Mouse (Mus musculus): ENCODE measurements at regions not wholly inside any gene's neighbourhood (a gene's known extent, or its start where the extent isn't known, plus 50 kb on each side); places are given as distances from the start of the nearest gene placed in this dataset.

GRCm38 (mm10) chr3:56898491-56898890, 403.3 kb downstream of the Tm4sf1 start:
- ATAC-seq (ENCODE audit: insufficient number of reproducible peaks, low FRiP score, low TSS enrichment, low read depth) = no peak
- Histone ChIP-seq H3K9me3 (replicated peaks) (no peaks in the 10 kb centered on the region), H3K27ac (replicated peaks) (no peak overlapping the region), H3K4me3 (replicated peaks) (no peak overlapping the region), H3K36me3 (no peaks in the 10 kb centered on the region), H3K27me3 (no peaks in the 10 kb centered on the region), H3K4me1 (no peaks in the 10 kb centered on the region), H3K4me2 (replicated peaks) (no peak overlapping the region), H3K9ac (no peak overlapping the region)
- WGBS = 78% methylated on average over 2 of the region's 2 CpGs

GRCm38 (mm10) chr3:56877062-56877461, 424.7 kb downstream of the Tm4sf1 start:
- Histone ChIP-seq H3K36me3 (no peaks in the 10 kb centered on the region), H3K27me3 (no peaks in the 10 kb centered on the region), H3K4me3 (replicated peaks) (no peak overlapping the region), H3K9me3 (replicated peaks) (no peaks in the 10 kb centered on the region), H3K4me1 (no peaks in the 10 kb centered on the region), H3K27ac (replicated peaks) (no peak overlapping the region), H3K9ac (no peak overlapping the region), H3K4me2 (replicated peaks) (no peak overlapping the region)
- no peak for ATAC-seq (ENCODE audit: insufficient number of reproducible peaks, low FRiP score, low TSS enrichment, low read depth)
- 88% methylated on average over 4 of the region's 4 CpGs for WGBS

DNA sequence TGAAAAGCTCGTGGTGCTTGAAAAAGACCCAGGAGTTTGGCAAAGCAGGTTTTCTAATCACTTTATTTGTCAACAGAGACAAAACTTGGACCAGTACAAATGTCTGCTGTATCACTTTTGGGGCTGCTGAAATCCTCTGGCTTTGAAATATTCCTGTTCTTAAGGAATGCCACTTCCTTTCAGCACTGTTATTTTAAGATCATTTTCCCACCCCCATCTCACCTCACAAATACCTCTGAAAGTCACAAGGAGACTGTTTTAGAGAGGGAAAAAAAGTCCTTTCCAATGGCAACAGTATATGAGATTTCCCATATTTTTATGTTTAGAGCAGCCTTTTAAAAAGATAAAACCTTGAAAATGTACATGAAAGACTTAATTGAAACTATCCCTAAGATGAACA, 438.2 kb downstream of the Tm4sf1 start:
- 60% methylated on average over 1 of the region's 1 CpGs for WGBS
- Histone ChIP-seq H3K27me3 (no peaks in the 10 kb centered on the region), H3K4me3 (replicated peaks) (no peak overlapping the region), H3K27ac (replicated peaks) (no peak overlapping the region), H3K36me3 (no peaks in the 10 kb centered on the region), H3K9me3 (replicated peaks) (no peaks in the 10 kb centered on the region), H3K4me1 (no peaks in the 10 kb centered on the region), H3K9ac (no peak overlapping the region), H3K4me2 (replicated peaks) (no peak overlapping the region)
- no peak for ATAC-seq (ENCODE audit: insufficient number of reproducible peaks, low FRiP score, low TSS enrichment, low read depth)

GRCm38 (mm10) chr3:56859841-56860240, 441.9 kb downstream of the Tm4sf1 start:
- Histone ChIP-seq H3K4me1 (no peaks in the 10 kb centered on the region), H3K9ac (no peak overlapping the region), H3K27ac (replicated peaks) (no peak overlapping the region), H3K4me2 (replicated peaks) (no peak overlapping the region), H3K4me3 (replicated peaks) (no peak overlapping the region), H3K27me3 (no peaks in the 10 kb centered on the region), H3K9me3 (replicated peaks) (no peaks in the 10 kb centered on the region), H3K36me3 (no peaks in the 10 kb centered on the region)
- WGBS = 56% methylated on average over 9 of the region's 9 CpGs
- no peak for ATAC-seq (ENCODE audit: insufficient number of reproducible peaks, low FRiP score, low TSS enrichment, low read depth)

- H3K4me2 ChIP-seq (replicated peaks) = no peak overlapping the region
- H3K9me3 ChIP-seq (replicated peaks) = no peaks in the 10 kb centered on the region
- H3K4me1 ChIP-seq = no peaks in the 10 kb centered on the region
- H3K36me3 ChIP-seq = no peaks in the 10 kb centered on the region
- H3K27me3 ChIP-seq = no peaks in the 10 kb centered on the region
- no peak overlapping the region for H3K4me3 ChIP-seq (replicated peaks)
- no peak for ATAC-seq (ENCODE audit: insufficient number of reproducible peaks, low FRiP score, low TSS enrichment, low read depth)
- no peak overlapping the region for H3K9ac ChIP-seq
- no peak overlapping the region for H3K27ac ChIP-seq (replicated peaks)
- 60% methylated on average over 1 of the region's 1 CpGs for WGBS
Observed at GRCm38 (mm10) chr3:56845462-56845770, 456.4 kb downstream of the Tm4sf1 start.

- no peak overlapping the region for H3K9ac ChIP-seq
- H3K4me1 ChIP-seq = no peaks in the 10 kb centered on the region
- H3K4me2 ChIP-seq (replicated peaks) = no peak overlapping the region
- ATAC-seq (ENCODE audit: insufficient number of reproducible peaks, low FRiP score, low TSS enrichment, low read depth) = 0 out of 2 replicates have a peak, but pooled peaks have one; percentile 47
- H3K9me3 ChIP-seq (replicated peaks) = no peaks in the 10 kb centered on the region
- no peak overlapping the region for H3K4me3 ChIP-seq (replicated peaks)
- H3K36me3 ChIP-seq = no peaks in the 10 kb centered on the region
- WGBS = 38% methylated on average over 6 of the region's 6 CpGs
- no peak overlapping the region for H3K27ac ChIP-seq (replicated peaks)
- no peaks in the 10 kb centered on the region for H3K27me3 ChIP-seq
Observed at GRCm38 (mm10) chr3:56844681-56845461, 456.9 kb downstream of the Tm4sf1 start.

GRCm38 (mm10) chr3:56837176-56837575, 464.6 kb downstream of the Tm4sf1 start:
- no peaks in the 10 kb centered on the region for H3K27me3 ChIP-seq
- no peaks in the 10 kb centered on the region for H3K4me1 ChIP-seq
- H3K4me2 ChIP-seq (replicated peaks) = no peak overlapping the region
- H3K36me3 ChIP-seq = no peaks in the 10 kb centered on the region
- no peaks in the 10 kb centered on the region for H3K9me3 ChIP-seq (replicated peaks)
- H3K9ac ChIP-seq = no peak overlapping the region
- 79% methylated on average over 3 of the region's 3 CpGs for WGBS
- no peak for ATAC-seq (ENCODE audit: insufficient number of reproducible peaks, low FRiP score, low TSS enrichment, low read depth)
- H3K4me3 ChIP-seq (replicated peaks) = no peak overlapping the region
- H3K27ac ChIP-seq (replicated peaks) = no peak overlapping the region

DNA sequence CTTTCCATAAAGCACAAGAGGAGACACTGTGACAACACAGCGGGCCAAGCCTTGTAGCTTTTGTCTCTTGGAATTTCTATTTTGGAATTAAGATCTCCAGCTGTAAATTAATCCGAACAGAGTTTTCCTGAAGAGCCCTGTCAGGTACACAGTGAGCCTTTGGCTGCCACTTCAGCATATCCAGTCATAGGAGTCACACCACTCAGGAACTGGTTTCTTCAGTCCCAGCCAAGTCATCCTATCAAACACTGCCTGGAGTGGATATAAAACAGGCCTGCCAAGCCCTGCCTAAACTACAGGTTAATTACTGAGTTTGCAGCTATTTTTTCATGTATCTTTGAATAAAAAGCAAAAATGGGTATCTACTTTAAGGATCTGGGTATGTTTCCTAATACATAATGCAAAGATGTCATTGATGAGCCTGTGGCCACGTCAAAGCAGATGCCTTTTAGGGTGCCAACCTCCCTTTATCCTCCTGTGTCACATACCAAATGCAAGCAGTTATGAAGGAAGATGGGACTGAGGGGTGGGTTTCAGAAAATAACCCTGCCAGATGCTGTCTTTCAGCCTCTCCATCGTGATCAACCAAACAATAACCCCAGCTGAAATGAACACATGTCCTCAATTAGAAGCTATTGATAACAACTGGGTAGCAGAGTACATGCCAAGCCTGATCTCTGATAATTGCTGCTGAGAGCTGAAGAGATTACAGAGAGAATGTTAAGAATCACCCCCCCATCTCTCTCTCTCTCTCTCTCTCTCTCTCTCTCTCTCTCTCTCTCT, 471.3 kb downstream of the Tm4sf1 start:
- 56% methylated on average over 4 of the region's 4 CpGs for WGBS
- Histone ChIP-seq H3K9me3 (replicated peaks) (no peaks in the 10 kb centered on the region), H3K9ac (no peak overlapping the region), H3K36me3 (no peaks in the 10 kb centered on the region), H3K4me3 (replicated peaks) (no peak overlapping the region), H3K27me3 (no peaks in the 10 kb centered on the region), H3K4me2 (replicated peaks) (no peak overlapping the region), H3K27ac (replicated peaks) (no peak overlapping the region), H3K4me1 (no peaks in the 10 kb centered on the region)
- ATAC-seq (ENCODE audit: insufficient number of reproducible peaks, low FRiP score, low TSS enrichment, low read depth) = no peak

DNA sequence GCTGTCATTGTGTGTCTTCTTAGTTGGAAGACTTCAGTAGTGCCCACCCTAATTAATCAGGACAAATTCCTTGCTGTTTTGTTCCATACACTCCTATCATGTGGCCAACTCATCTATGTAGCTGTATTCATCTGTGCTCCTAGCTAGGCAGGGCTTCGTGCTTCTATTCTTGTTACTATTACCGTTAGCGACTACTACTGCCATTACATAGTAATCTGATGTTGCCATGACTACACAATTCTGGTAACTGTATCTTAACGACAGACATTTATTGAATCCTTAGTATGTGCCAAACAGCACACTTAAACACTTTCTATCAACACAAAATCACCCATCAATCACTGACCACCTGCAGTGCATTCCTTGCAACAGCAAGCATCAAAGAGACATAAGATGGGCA, 477.6 kb downstream of the Tm4sf1 start:
- H3K4me2 ChIP-seq (replicated peaks) = no peak overlapping the region
- H3K9me3 ChIP-seq (replicated peaks) = no peaks in the 10 kb centered on the region
- no peaks in the 10 kb centered on the region for H3K4me1 ChIP-seq
- H3K27ac ChIP-seq (replicated peaks) = no peak overlapping the region
- no peaks in the 10 kb centered on the region for H3K36me3 ChIP-seq
- 91% methylated on average over 4 of the region's 4 CpGs for WGBS
- H3K27me3 ChIP-seq = no peaks in the 10 kb centered on the region
- H3K9ac ChIP-seq = no peak overlapping the region
- no peak overlapping the region for H3K4me3 ChIP-seq (replicated peaks)
- ATAC-seq (ENCODE audit: insufficient number of reproducible peaks, low FRiP score, low TSS enrichment, low read depth) = no peak

GRCm38 (mm10) chr3:56810548-56811071, 491.2 kb downstream of the Tm4sf1 start:
- Histone ChIP-seq H3K27ac (replicated peaks) (no peak overlapping the region), H3K4me2 (replicated peaks) (no peak overlapping the region), H3K27me3 (no peaks in the 10 kb centered on the region), H3K36me3 (no peaks in the 10 kb centered on the region), H3K9me3 (replicated peaks) (no peaks in the 10 kb centered on the region), H3K4me3 (replicated peaks) (no peak overlapping the region), H3K4me1 (no peaks in the 10 kb centered on the region), H3K9ac (no peak overlapping the region)
- ATAC-seq (ENCODE audit: insufficient number of reproducible peaks, low FRiP score, low TSS enrichment, low read depth) = no peak
- WGBS = 82% methylated on average over 1 of the region's 1 CpGs

GRCm38 (mm10) chr3:56793054-56793453, 508.7 kb downstream of the Tm4sf1 start:
- H3K4me2 ChIP-seq (replicated peaks) = no peak overlapping the region
- H3K36me3 ChIP-seq = no peaks in the 10 kb centered on the region
- no peak for ATAC-seq (ENCODE audit: insufficient number of reproducible peaks, low FRiP score, low TSS enrichment, low read depth)
- H3K27me3 ChIP-seq = no peaks in the 10 kb centered on the region
- WGBS = 60% methylated on average over 1 of the region's 1 CpGs
- no peak overlapping the region for H3K4me3 ChIP-seq (replicated peaks)
- H3K9ac ChIP-seq = no peak overlapping the region
- no peaks in the 10 kb centered on the region for H3K4me1 ChIP-seq
- H3K9me3 ChIP-seq (replicated peaks) = no peaks in the 10 kb centered on the region
- no peak overlapping the region for H3K27ac ChIP-seq (replicated peaks)

Data from embryonic facial prominence, embryonic 15.5 days (tissue).